Mouse (Mus musculus): Measurements from ENCODE around the gene Zfp523. TPM values are rescaled to one million over a fixed set of nuclear protein-coding genes. Genes with fewer than 3 reads are reported as not detected.

Zfp523 gene
- total and polyA plus RNA-seq, 2 experiments from 2014 or later, result 14.9 to 33.0 TPM

DNA sequence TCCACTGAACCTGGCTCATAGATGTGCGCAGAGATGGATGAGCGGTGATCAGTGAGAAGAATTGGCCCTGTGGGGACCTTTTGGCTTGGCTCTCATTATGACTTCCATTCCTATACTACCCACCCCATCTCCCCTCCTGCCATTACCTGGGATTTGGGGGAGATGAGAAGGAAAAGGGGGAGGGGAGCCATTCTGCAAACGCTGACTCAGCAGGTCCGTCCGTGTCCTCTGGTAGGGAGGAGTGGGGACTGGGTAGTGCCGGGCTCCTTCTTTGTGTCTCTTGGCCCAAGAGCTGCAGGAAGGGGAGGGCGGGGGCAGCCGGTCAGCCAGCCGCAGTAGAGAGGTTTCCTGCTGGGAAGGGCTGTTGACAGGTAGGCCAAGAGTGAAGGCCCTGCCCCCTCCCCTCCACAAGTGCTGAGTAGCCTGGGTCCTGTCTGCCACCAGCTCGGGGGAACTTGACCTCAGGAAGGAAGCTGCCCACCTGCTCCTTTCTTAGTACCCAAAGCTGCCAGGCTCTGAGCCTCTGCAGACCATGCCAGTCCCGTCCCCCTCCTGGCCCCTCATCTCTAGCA lies 15.5 kb upstream of the Zfp523 start:
- Histone ChIP-seq H3K4me3 (ENCODE audit: low read depth, low read length) (no peak overlapping the region), H3K9me3 (replicated peaks; ENCODE audit: control insufficient read depth, low read length) (no peaks in the 10 kb centered on the region), H3K9ac (replicated peaks; ENCODE audit: low read depth, low read length) (no peak overlapping the region; the same call in 1 of the 2 replicates), H3K4me1 (ENCODE audit: control insufficient read depth, insufficient read depth) (0 out of 2 replicates have a peak, but pooled peaks cover 5% of the 10 kb centered on the region), H3K27ac (ENCODE audit: low read depth) (no peak overlapping the region), H3K4me2 (ENCODE audit: low read depth, low read length) (no peak overlapping the region), H3K27me3 (ENCODE audit: control insufficient read depth, insufficient read depth, low read length) (peaks cover 78% of the 10 kb centered on the region), H3K36me3 (replicated peaks; ENCODE audit: control insufficient read depth, insufficient read depth, low read length) (no peaks in the 10 kb centered on the region)
- DNase-seq (ENCODE audit: low spot score), result no peak
- WGBS, result 12% methylated on average over 11 of the region's 11 CpGs
- no peak for ATAC-seq (ENCODE audit: insufficient read depth, low read depth)
- TF ChIP-seq EP300 (IDR thresholded peaks at IDR 0.05; ENCODE audit: low read depth) (no peak), CTCF (IDR thresholded peaks at IDR 0.05; ENCODE audit: low read depth) (no peak)

DNA sequence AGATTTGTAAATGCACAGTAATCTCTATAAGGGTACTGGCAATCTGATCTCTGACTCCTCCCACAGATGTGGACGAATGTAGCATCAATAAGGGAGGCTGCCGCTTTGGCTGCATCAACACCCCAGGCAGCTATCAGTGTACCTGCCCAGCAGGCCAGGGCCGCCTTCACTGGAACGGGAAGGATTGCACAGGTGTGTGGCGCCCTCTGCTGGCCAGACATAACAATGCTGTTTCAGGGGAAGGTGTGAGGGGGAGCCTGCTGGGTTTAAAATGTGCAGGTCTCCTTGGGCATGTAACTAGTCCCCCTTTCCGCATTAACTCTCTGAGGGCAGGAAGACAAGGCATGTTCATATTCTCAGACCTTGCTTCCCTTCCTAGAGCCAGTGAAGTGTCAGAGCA lies 13.3 kb upstream of the Zfp523 start:
- no peak overlapping the region for H3K4me2 ChIP-seq (ENCODE audit: low read depth, low read length)
- H3K4me1 ChIP-seq (ENCODE audit: control insufficient read depth, insufficient read depth), result 0 out of 2 replicates have a peak, but pooled peaks cover 5% of the 10 kb centered on the region
- 5% methylated on average over 6 of the region's 6 CpGs for WGBS
- H3K27me3 ChIP-seq (ENCODE audit: control insufficient read depth, insufficient read depth, low read length), result peaks cover 63% of the 10 kb centered on the region
- TF ChIP-seq EP300 (IDR thresholded peaks at IDR 0.05; ENCODE audit: low read depth) (no peak), CTCF (IDR thresholded peaks at IDR 0.05; ENCODE audit: low read depth) (peak; percentile 93)
- DNase-seq (ENCODE audit: low spot score), result peak; percentile 54
- no peak overlapping the region for H3K27ac ChIP-seq (ENCODE audit: low read depth)
- no peak overlapping the region for H3K4me3 ChIP-seq (ENCODE audit: low read depth, low read length)
- H3K9ac ChIP-seq (replicated peaks; ENCODE audit: low read depth, low read length), result no peak overlapping the region
- H3K36me3 ChIP-seq (replicated peaks; ENCODE audit: control insufficient read depth, insufficient read depth, low read length), result no peaks in the 10 kb centered on the region
- no peaks in the 10 kb centered on the region for H3K9me3 ChIP-seq (replicated peaks; ENCODE audit: control insufficient read depth, low read length)
- ATAC-seq (ENCODE audit: insufficient read depth, low read depth), result peak; percentile 69

DNA sequence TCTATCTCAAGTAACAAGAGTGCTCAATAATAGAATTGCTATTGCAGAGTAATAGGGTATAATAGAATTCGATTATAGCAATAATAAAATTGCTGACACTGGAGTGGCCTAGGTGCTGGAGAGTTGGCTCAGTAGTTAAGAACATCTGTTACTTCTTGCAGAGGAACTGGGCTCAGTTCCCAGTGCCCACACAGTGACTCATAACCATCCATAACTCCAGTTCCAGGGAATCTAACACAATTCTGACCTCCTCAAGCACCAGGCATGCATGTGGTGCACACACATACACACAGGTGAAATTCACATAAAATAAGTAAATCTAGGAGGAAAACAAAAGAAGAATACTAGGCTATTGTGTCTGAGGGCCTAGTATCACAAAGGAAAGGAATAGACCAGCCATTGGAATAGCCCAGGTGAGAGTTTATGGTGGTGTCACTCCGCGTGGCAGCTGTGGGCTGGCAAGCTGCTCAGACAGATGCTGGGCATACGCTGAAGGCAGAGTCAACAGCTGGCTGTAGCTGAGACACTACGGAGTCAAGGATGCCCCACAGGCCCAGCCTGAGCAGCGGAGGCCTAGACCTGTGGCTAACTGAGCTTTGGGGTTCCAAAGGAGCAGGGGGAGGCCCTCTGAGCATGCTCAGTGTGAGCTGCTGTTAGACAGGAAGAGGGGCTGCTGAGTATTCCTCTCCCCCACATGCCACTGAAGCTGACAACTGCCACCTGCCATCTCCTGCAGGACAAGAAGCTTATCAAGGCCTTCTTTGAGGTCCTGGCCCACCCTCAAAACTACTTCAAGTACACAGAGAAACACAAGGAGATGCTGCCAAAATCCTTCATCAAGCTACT lies 6.2 kb upstream of the Zfp523 start:
- Histone ChIP-seq H3K36me3 (replicated peaks; ENCODE audit: control insufficient read depth, insufficient read depth, low read length) (no peaks in the 10 kb centered on the region), H3K9me3 (replicated peaks; ENCODE audit: control insufficient read depth, low read length) (no peaks in the 10 kb centered on the region), H3K4me2 (ENCODE audit: low read depth, low read length) (no peak overlapping the region), H3K9ac (replicated peaks; ENCODE audit: low read depth, low read length) (no peak overlapping the region), H3K27me3 (ENCODE audit: control insufficient read depth, insufficient read depth, low read length) (0 out of 2 replicates have a peak, but pooled peaks cover 7% of the 10 kb centered on the region), H3K4me3 (ENCODE audit: low read depth, low read length) (no peak overlapping the region), H3K4me1 (ENCODE audit: control insufficient read depth, insufficient read depth) (0 out of 2 replicates have a peak, but pooled peaks cover 5% of the 10 kb centered on the region), H3K27ac (ENCODE audit: low read depth) (no peak overlapping the region)
- whole genome bisulfite sequencing, result 90% methylated on average over 6 of the region's 6 CpGs
- DNase-seq (ENCODE audit: low spot score) (no peak), ATAC-seq (ENCODE audit: insufficient read depth, low read depth) (no peak)
- TF ChIP-seq EP300 (IDR thresholded peaks at IDR 0.05; ENCODE audit: low read depth), result no peak
- no peak for TF ChIP-seq CTCF (IDR thresholded peaks at IDR 0.05; ENCODE audit: low read depth)

DNA sequence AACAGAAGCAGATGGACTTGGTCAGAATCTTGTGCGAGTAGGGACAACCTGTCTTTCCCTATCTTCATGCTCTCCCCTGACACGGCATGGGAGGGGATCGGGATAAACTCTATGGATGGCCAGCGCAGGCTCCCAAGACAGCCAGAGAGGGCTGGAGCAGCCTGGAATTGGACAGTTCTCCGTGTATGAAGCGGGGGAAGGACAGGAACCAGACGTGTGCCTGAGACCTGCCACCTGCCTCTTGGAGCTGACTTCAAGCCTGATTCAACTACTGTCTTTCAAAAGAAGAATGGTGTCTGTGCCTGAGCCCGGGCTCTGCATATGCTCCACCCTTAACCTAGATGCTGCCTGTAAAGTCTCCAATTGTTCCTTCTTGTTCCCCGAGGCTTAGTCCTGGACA lies 4.2 kb upstream of the Zfp523 start:
- H3K36me3 ChIP-seq (replicated peaks; ENCODE audit: control insufficient read depth, insufficient read depth, low read length), result no peaks in the 10 kb centered on the region
- H3K4me1 ChIP-seq (ENCODE audit: control insufficient read depth, insufficient read depth), result 0 out of 2 replicates have a peak, but pooled peaks cover 9% of the 10 kb centered on the region
- WGBS, result 37% methylated on average over 9 of the region's 9 CpGs
- DNase-seq (ENCODE audit: low spot score), result no peak
- H3K9me3 ChIP-seq (replicated peaks; ENCODE audit: control insufficient read depth, low read length), result no peaks in the 10 kb centered on the region
- no peak overlapping the region for H3K4me3 ChIP-seq (ENCODE audit: low read depth, low read length)
- H3K27me3 ChIP-seq (ENCODE audit: control insufficient read depth, insufficient read depth, low read length), result no peaks in the 10 kb centered on the region
- H3K4me2 ChIP-seq (ENCODE audit: low read depth, low read length), result no peak overlapping the region
- H3K9ac ChIP-seq (replicated peaks; ENCODE audit: low read depth, low read length), result no peak overlapping the region
- TF ChIP-seq EP300 (IDR thresholded peaks at IDR 0.05; ENCODE audit: low read depth), result no peak
- no peak for TF ChIP-seq CTCF (IDR thresholded peaks at IDR 0.05; ENCODE audit: low read depth)
- H3K27ac ChIP-seq (ENCODE audit: low read depth), result no peak overlapping the region
- no peak for ATAC-seq (ENCODE audit: insufficient read depth, low read depth)

DNA sequence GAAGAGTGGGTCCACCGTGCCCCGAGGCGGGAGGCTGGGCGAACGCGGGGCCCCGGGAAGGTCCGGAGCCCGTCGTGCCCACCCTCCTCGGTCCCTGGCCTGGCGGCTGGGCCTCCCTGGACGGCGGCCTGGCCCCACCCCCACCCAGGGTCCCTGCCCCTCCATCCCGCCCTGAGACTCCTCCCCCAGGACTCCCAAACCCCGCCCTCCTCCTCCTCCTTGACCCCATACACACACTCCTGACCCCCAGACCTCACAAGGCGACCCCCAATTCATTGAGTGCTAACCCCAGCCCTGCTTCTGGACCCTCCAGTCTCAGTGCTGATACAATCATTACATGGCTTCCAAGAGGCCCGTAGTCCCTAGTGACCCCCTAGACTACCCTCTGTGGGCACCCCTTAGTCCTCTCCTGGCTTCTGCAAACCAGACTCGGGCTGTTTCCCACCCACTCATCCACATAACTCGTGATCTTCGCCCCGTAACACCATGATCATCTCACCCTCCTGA lies 664 bp downstream of the Zfp523 start:
- H3K9me3 ChIP-seq (replicated peaks; ENCODE audit: control insufficient read depth, low read length), result no peaks in the 10 kb centered on the region
- ATAC-seq (ENCODE audit: insufficient read depth, low read depth), result peak; percentile 73
- no peaks in the 10 kb centered on the region for H3K27me3 ChIP-seq (ENCODE audit: control insufficient read depth, insufficient read depth, low read length)
- H3K4me1 ChIP-seq (ENCODE audit: control insufficient read depth, insufficient read depth), result peaks cover 34% of the 10 kb centered on the region
- H3K4me2 ChIP-seq (ENCODE audit: low read depth, low read length), result peak overlapping the region; percentile 71
- DNase-seq (ENCODE audit: low spot score), result peak; percentile 61
- H3K36me3 ChIP-seq (replicated peaks; ENCODE audit: control insufficient read depth, insufficient read depth, low read length), result no peaks in the 10 kb centered on the region
- peak overlapping the region; percentile 77 for H3K4me3 ChIP-seq (ENCODE audit: low read depth, low read length)
- H3K9ac ChIP-seq (replicated peaks; ENCODE audit: low read depth, low read length), result peak overlapping the region; percentile 80
- 18% methylated on average over 11 of the region's 22 CpGs for WGBS
- TF ChIP-seq CTCF (IDR thresholded peaks at IDR 0.05; ENCODE audit: low read depth) (no peak), EP300 (IDR thresholded peaks at IDR 0.05; ENCODE audit: low read depth) (no peak)
- peak overlapping the region; percentile 86 for H3K27ac ChIP-seq (ENCODE audit: low read depth)

Data from heart, postnatal 0 days (tissue).